Mouse (Mus musculus): ENCODE measurements around the gene Rims4. TPM values are rescaled to one million over a fixed set of nuclear protein-coding genes. Genes with fewer than 3 reads are reported as not detected.

Gene Rims4
- polyA plus RNA-seq (2017; shearing (Covaris generic)) = not detected

DNA sequence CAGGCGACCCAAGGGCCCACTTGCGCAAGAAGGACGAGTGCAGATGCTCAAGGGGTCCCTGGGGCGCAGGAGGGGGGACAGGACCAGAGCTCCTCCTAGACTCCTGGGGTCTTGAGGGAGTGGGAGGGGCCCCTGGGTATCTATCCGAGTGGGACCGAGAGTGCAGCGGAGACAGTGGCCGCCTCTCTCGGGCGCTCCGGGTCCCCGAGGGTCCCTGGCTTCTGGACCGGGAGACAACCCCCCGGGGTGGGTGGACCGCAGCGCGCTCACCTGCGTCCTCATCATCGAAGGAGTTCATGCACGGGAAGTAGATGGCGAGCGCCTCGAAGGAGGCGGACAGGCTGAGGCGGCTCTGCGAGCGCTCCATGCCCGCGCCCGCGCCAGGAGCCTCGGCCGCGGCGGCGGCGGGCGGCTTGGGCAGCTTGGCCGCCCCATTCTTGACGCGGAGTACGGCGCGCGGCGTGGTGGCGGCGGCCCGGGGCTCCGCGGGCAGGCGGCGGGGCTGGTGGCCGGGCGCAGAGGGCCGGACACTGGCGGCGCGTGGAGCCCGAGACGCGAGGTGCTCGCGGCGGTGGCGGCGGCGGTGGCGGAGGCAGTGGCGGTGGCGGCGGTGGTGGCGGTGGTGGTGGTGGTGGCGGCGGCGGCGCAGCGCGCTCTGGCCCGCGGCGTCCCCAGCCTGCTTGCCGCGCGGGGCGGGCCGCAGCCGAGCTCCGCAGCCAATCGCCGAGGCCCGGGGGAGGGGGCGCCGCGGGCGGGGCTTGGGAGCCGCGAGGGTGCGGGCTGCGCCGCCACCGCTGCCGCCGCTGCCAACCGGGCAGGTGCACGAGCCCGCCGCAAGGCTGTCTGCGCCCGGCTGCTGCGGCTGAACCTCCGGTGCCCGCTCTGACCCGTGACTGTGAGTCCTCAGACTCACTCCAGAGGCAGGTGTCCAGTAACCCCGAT, at the start of gene Rims4:
Gene Rims4 (minus strand): TSS at position 367 of the 942 bp plus-strand sequence.

DNA sequence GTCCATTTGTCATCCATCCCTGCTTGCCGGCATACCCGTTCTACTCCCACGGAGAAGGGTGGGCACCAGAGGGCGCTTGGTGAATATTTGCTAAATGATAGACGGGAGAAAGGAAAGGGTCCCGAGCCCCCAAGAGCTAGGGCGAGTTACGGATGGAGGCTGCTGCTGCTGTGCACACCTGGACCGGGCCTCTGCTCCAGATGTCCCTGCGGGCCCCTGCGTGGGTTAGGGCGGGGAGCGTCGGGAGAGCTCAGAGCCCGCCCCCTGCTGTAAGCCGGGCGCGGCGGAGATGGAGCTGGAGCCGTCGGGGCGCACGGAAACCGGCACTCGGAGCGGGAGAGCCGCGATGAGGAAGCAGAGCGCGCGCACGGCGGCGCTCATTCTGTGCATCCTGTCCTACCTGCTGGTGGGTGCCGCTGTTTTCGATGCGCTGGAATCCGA, 65.0 kb downstream of the Rims4 start, which contains the start of gene Kcnk15:
Gene Kcnk15 (plus strand): TSS at position 191 of the 441 bp plus-strand sequence.

DNA sequence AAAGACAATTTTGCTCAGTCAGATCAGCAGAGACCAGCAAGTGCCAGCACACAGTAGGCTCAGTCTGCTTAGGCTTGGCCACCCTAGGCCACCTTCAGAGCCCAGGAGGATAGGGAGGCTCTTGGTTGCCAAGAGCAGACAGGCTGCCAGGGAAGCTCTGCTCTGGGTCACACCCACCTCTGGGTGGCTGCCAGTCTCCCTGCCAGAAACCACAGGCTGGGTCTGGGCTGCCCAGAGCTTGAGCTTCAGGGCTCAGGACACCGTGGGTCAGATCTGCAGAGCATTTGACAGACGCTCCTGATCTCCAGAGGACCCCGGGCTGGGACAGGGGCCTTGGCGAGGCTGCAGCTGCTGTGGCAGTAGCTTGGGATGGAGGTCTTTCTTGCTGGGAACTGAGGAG, 97.9 kb downstream of the Rims4 start, which contains the start of gene Ccn5:
Gene Ccn5 (plus strand): TSS at position 255 of the 400 bp plus-strand sequence.

Other genes starting within 250 kb of the Rims4 start
- 16.4 TPM for gene Ada, start 168.4 kb downstream of the Rims4 start, polyA plus RNA-seq (2017; shearing (Covaris generic))
- gene Ccn5, start 97.8 kb downstream of the Rims4 start, polyA plus RNA-seq (2017; shearing (Covaris generic)) = not detected
- not detected for gene Kcnk15, start 65.0 kb downstream of the Rims4 start, polyA plus RNA-seq (2017; shearing (Covaris generic))
- 59.6 TPM for gene Ywhab, start 76.3 kb upstream of the Rims4 start, polyA plus RNA-seq (2017; shearing (Covaris generic))
- gene Pabpc1l, start 106.8 kb upstream of the Rims4 start, polyA plus RNA-seq (2017; shearing (Covaris generic)) = 1.7 TPM
- 314 TPM for gene Stk4, start 151.6 kb upstream of the Rims4 start, polyA plus RNA-seq (2017; shearing (Covaris generic))
- gene Tomm34, start 152.5 kb upstream of the Rims4 start, polyA plus RNA-seq (2017; shearing (Covaris generic)) = 123 TPM

Data from CD4-positive, CD25-positive, alpha-beta regulatory T cell, adult 9 weeks (primary cell).